Mouse (Mus musculus): Measurements from ENCODE around the gene Lpin2.

The Lpin2 gene

GRCm38 (mm10) chr17:71203998-71204808, 21.8 kb downstream of the Lpin2 start:
- no peak for DNase-seq (ENCODE audit: low spot score)

GRCm38 (mm10) chr17:71204809-71205091, 22.4 kb downstream of the Lpin2 start:
- DNase-seq (ENCODE audit: low spot score) = no peak

GRCm38 (mm10) chr17:71206136-71206893, 24.0 kb downstream of the Lpin2 start:
- no peak for DNase-seq (ENCODE audit: low spot score)

- DNase-seq (ENCODE audit: low spot score) = no peak
These were observed 24.9 kb downstream of the Lpin2 start for GRCm38 (mm10) chr17:71207268-71207667.

GRCm38 (mm10) chr17:71208376-71208775, 26.0 kb downstream of the Lpin2 start:
- DNase-seq (ENCODE audit: low spot score) = no peak

- no peak for DNase-seq (ENCODE audit: low spot score)
These were observed 26.6 kb downstream of the Lpin2 start for GRCm38 (mm10) chr17:71208921-71209320.

- no peak for DNase-seq (ENCODE audit: low spot score)
These were observed 27.6 kb downstream of the Lpin2 start for GRCm38 (mm10) chr17:71209936-71210335.

GRCm38 (mm10) chr17:71211962-71212646, 29.7 kb downstream of the Lpin2 start:
- DNase-seq (ENCODE audit: low spot score) = no peak

GRCm38 (mm10) chr17:71213666-71214065, 31.3 kb downstream of the Lpin2 start:
- no peak for DNase-seq (ENCODE audit: low spot score)

GRCm38 (mm10) chr17:71214514-71215240, 32.3 kb downstream of the Lpin2 start:
- DNase-seq (ENCODE audit: low spot score) = no peak

- DNase-seq (ENCODE audit: low spot score) = no peak
These were observed 33.0 kb downstream of the Lpin2 start for GRCm38 (mm10) chr17:71215241-71215839.

- DNase-seq (ENCODE audit: low spot score) = no peak
These were observed 33.9 kb downstream of the Lpin2 start for GRCm38 (mm10) chr17:71216263-71216662.

GRCm38 (mm10) chr17:71217111-71217685, 34.8 kb downstream of the Lpin2 start:
- DNase-seq (ENCODE audit: low spot score) = no peak

GRCm38 (mm10) chr17:71221383-71221782, 39.0 kb downstream of the Lpin2 start:
- no peak for DNase-seq (ENCODE audit: low spot score)

GRCm38 (mm10) chr17:71223676-71224075, 41.3 kb downstream of the Lpin2 start:
- DNase-seq (ENCODE audit: low spot score) = no peak

- DNase-seq (ENCODE audit: low spot score) = peak; percentile 10
These were observed 42.2 kb downstream of the Lpin2 start for GRCm38 (mm10) chr17:71224521-71224920.

- peak; percentile 17 for DNase-seq (ENCODE audit: low spot score)
These were observed 42.7 kb downstream of the Lpin2 start for GRCm38 (mm10) chr17:71225091-71225490.

- DNase-seq (ENCODE audit: low spot score) = no peak
These were observed 45.0 kb downstream of the Lpin2 start for GRCm38 (mm10) chr17:71227128-71227895.

- no peak for DNase-seq (ENCODE audit: low spot score)
These were observed 46.3 kb downstream of the Lpin2 start for GRCm38 (mm10) chr17:71228651-71229050.

- no peak for DNase-seq (ENCODE audit: low spot score)
These were observed 47.8 kb downstream of the Lpin2 start for GRCm38 (mm10) chr17:71230108-71230709.
